10 mouse cellular contexts compared by ENCODE assay signal in the genomic region with DNA sequence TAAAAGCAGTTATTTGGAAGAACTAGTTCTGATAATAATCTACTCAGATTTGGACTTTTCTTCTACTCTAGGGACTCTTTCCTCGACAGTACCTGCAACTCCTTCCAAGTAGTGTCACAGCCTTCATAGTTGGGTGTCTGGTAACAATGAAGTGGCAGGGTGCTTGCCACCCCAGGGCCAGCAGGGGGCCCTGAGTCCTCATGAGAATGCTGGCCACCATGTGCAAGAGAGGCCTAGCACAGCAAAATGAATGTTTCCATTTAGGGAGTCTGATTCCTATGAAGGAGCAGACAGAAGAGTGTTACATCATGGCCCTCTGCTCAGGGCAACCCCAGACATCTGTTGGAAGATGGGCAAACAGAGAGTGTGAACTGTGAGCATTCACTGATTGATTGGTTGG. TPM values are rescaled to one million over a fixed set of nuclear protein-coding genes. Genes with fewer than 3 reads are reported as not detected.
A peak's percentile ranks its signal among the peaks of the same experiment; 100 is the strongest.
DNase-seq lines count a peak whose midpoint lies in the region; ATAC-seq and TF ChIP-seq lines count a peak whose summit lies in the region.
"Had no signal": no experiment of that assay in that cellular context is flagged by ENCODE, and none has a peak within 500 bp of the region (broad histone marks: within the 10 kb centered on the region; RNA-seq: fewer than 3 reads in every experiment).

No protein-coding gene starts in this region.

- no peak for TF ChIP-seq POLR2A in thymus, adult 2 months (IDR thresholded peaks at IDR 0.05; ENCODE audit: control insufficient read depth, extremely low read depth, insufficient read depth, low read length, poor library complexity)

- DNase-seq in hindbrain, embryonic 11.5 days (ENCODE audit: low spot score) = peak; percentile 37
- DNase-seq in 3T3-L1 (ENCODE audit: low read depth, low spot score) (peak; percentile 67), Patski (ENCODE audit: low read depth, low spot score) (no peak)
- DNase-seq in forebrain, postnatal 0 days = peak; percentile 29
- no peak for DNase-seq in thymus, adult 2 months
- DNase-seq in layer of hippocampus, adult 9-11 months = no peak
- DNase-seq in heart, adult 18-20 months = no peak
- DNase-seq: liver, embryonic 13.5 days had no signal

- no peaks in the 10 kb centered on the region for H3K4me1 ChIP-seq in hindbrain, embryonic 11.5 days (replicated peaks; ENCODE audit: control insufficient read depth, insufficient read depth, low read length)
- H3K4me1 ChIP-seq in hindbrain, embryonic 13.5 days (replicated peaks) = no peaks in the 10 kb centered on the region
- H3K4me1 ChIP-seq in forebrain, postnatal 0 days (ENCODE audit: insufficient read depth) = no peaks in the 10 kb centered on the region
- no peaks in the 10 kb centered on the region for H3K4me1 ChIP-seq in thymus, adult 2 months (replicated peaks; ENCODE audit: control insufficient read depth, insufficient read depth, low read length)
- H3K4me1 ChIP-seq: liver, embryonic 13.5 days had no signal

- CTCF ChIA-PET in Patski (lab: Charles Lee) = interaction anchor here (1.3 kb wide), 1 partner anchor 215 kb away, joined by 10 read pairs; no protein-coding TSS in a partner anchor

- POLR2A ChIA-PET in Patski (lab: Charles Lee) = no interaction called here

- ATAC-seq in hindbrain, embryonic 11.5 days (ENCODE audit: low FRiP score) = no peak
- no peak for ATAC-seq in hindbrain, embryonic 13.5 days (ENCODE audit: low FRiP score)
- ATAC-seq in Patski = peak; percentile 95
- ATAC-seq in forebrain, postnatal 0 days = peak; percentile 73

- in situ Hi-C loops in Patski (cut with MboI; ENCODE audit: low pct_unique_long_range_greater_than_20kb) = loop anchor here (5.0 kb wide), 2 partner anchors 139 to 214 kb away; no protein-coding TSS in a partner anchor

- H3K4me3 ChIP-seq in hindbrain, embryonic 11.5 days (ENCODE audit: low read depth, low read length) = no peak overlapping the region
- H3K4me3 ChIP-seq in hindbrain, embryonic 13.5 days = no peak overlapping the region
- H3K4me3 ChIP-seq in forebrain, postnatal 0 days (ENCODE audit: low read depth, low read length) = no peak overlapping the region
- no peak overlapping the region for H3K4me3 ChIP-seq in thymus, adult 2 months (ENCODE audit: control insufficient read depth, insufficient read depth, low read length)
- H3K4me3 ChIP-seq: liver, embryonic 13.5 days had no signal

- WGBS in hindbrain, embryonic 11.5 days = 67% methylated on average over 1 of the region's 1 CpGs
- 74% methylated on average over 1 of the region's 1 CpGs for WGBS in hindbrain, embryonic 13.5 days
- 68% methylated on average over 1 of the region's 1 CpGs for WGBS in forebrain, postnatal 0 days
- 15% methylated on average over 1 of the region's 1 CpGs for WGBS in thymus, adult 2 months

- no peaks in the 10 kb centered on the region for H3K36me3 ChIP-seq in hindbrain, embryonic 11.5 days (ENCODE audit: control insufficient read depth, insufficient read depth, low read length)
- H3K36me3 ChIP-seq in hindbrain, embryonic 13.5 days = no peaks in the 10 kb centered on the region
- H3K36me3 ChIP-seq in forebrain, postnatal 0 days (ENCODE audit: insufficient read depth) = no peaks in the 10 kb centered on the region
- H3K36me3 ChIP-seq in thymus, adult 2 months (ENCODE audit: control insufficient read depth, insufficient read depth, low read length) = no peaks in the 10 kb centered on the region
- H3K36me3 ChIP-seq: liver, embryonic 13.5 days had no signal

- TF ChIP-seq CTCF in Patski (IDR thresholded peaks at IDR 0.05) = peak; percentile 98
- TF ChIP-seq CTCF in forebrain, postnatal 0 days (IDR thresholded peaks at IDR 0.05; ENCODE audit: low read depth) = peak; percentile 58
- no peak for TF ChIP-seq CTCF in thymus, adult 2 months (IDR thresholded peaks at IDR 0.05; ENCODE audit: borderline replicate concordance, control insufficient read depth, extremely low read depth, insufficient read depth, low read length, poor library complexity)

- H3K27me3 ChIP-seq in hindbrain, embryonic 11.5 days (ENCODE audit: control insufficient read depth, insufficient read depth, low read length) = no peaks in the 10 kb centered on the region
- no peaks in the 10 kb centered on the region for H3K27me3 ChIP-seq in hindbrain, embryonic 13.5 days
- H3K27me3 ChIP-seq in Patski = no peaks in the 10 kb centered on the region
- no peaks in the 10 kb centered on the region for H3K27me3 ChIP-seq in forebrain, postnatal 0 days (ENCODE audit: insufficient read depth, low read length)
- H3K27me3 ChIP-seq in thymus, adult 2 months (ENCODE audit: control insufficient read depth, insufficient read depth, low read length) = no peaks in the 10 kb centered on the region
- H3K27me3 ChIP-seq: liver, embryonic 13.5 days had no signal

- no peak overlapping the region for H3K9ac ChIP-seq in hindbrain, embryonic 11.5 days (ENCODE audit: low read depth, low read length)
- no peak overlapping the region for H3K9ac ChIP-seq in hindbrain, embryonic 13.5 days
- no peak overlapping the region for H3K9ac ChIP-seq in forebrain, postnatal 0 days
- H3K9ac ChIP-seq: liver, embryonic 13.5 days had no signal

- no peaks in the 10 kb centered on the region for H3K9me3 ChIP-seq in hindbrain, embryonic 11.5 days (ENCODE audit: control insufficient read depth, low read length)
- no peaks in the 10 kb centered on the region for H3K9me3 ChIP-seq in hindbrain, embryonic 13.5 days
- H3K9me3 ChIP-seq in forebrain, postnatal 0 days (ENCODE audit: low read length) = no peaks in the 10 kb centered on the region
- H3K9me3 ChIP-seq: liver, embryonic 13.5 days had no signal

- no peak overlapping the region for H3K4me2 ChIP-seq in hindbrain, embryonic 11.5 days (replicated peaks; ENCODE audit: low read depth, low read length)
- H3K4me2 ChIP-seq in hindbrain, embryonic 13.5 days = no peak overlapping the region
- no peak overlapping the region for H3K4me2 ChIP-seq in forebrain, postnatal 0 days (ENCODE audit: low read depth)
- H3K4me2 ChIP-seq: liver, embryonic 13.5 days had no signal

- H3K27ac ChIP-seq in hindbrain, embryonic 11.5 days (ENCODE audit: low read depth, low read length) = no peak overlapping the region
- no peak overlapping the region for H3K27ac ChIP-seq in hindbrain, embryonic 13.5 days
- H3K27ac ChIP-seq in forebrain, postnatal 0 days (ENCODE audit: low read depth, low read length) = no peak overlapping the region
- H3K27ac ChIP-seq in thymus, adult 2 months (ENCODE audit: control insufficient read depth, insufficient read depth, low read length) = no peak overlapping the region
- H3K27ac ChIP-seq: liver, embryonic 13.5 days had no signal

RNA-seq across cellular contexts. Expression of a gene that starts 21.3 kb away (rescaled TPM):
- not detected in 2 replicates for polyA plus RNA-seq in hindbrain, embryonic 11.5 days (2014; fragmentation: Nextera tagmentation; extraction: Ambion mirVana)
- not detected in 2 replicates for polyA plus RNA-seq in hindbrain, embryonic 13.5 days (2015; fragmentation: Nextera tagmentation; extraction: Ambion mirVana)
- not detected for polyA plus RNA-seq in Patski (2021)
- total RNA-seq in forebrain, postnatal 0 days (2014; rRNA removed) = 0.05 and 0.23 TPM in 2 replicates
- polyA plus RNA-seq in forebrain, postnatal 0 days (2015; fragmentation: Nextera tagmentation; extraction: Ambion mirVana) = 0.10 and 0.15 TPM in 2 replicates
- polyA plus RNA-seq in thymus, adult 2 months (2012; rRNA removed) = not detected in 2 replicates
- under 1 TPM; 0.23 to 0.40 TPM for total RNA-seq in heart, adult 18-20 months (2021)
- polyA plus RNA-seq: liver, embryonic 13.5 days had no signal

RNA-seq across cellular contexts. Expression of a gene that starts 41.7 kb away (rescaled TPM):
- 1.9 and 2.3 TPM in 2 replicates for polyA plus RNA-seq in hindbrain, embryonic 11.5 days (2014; fragmentation: Nextera tagmentation; extraction: Ambion mirVana)
- 3.2 and 4.7 TPM in 2 replicates for polyA plus RNA-seq in hindbrain, embryonic 13.5 days (2015; fragmentation: Nextera tagmentation; extraction: Ambion mirVana)
- not detected for polyA plus RNA-seq in Patski (2021)
- total RNA-seq in forebrain, postnatal 0 days (2014; rRNA removed) = 2.0 and 2.3 TPM in 2 replicates
- 0.97 and 2.6 TPM in 2 replicates for polyA plus RNA-seq in forebrain, postnatal 0 days (2015; fragmentation: Nextera tagmentation; extraction: Ambion mirVana)
- 0.39 TPM in 1 of 2 replicates, not detected in the other for polyA plus RNA-seq in thymus, adult 2 months (2012; rRNA removed)
- total RNA-seq in heart, adult 18-20 months (2021) = not detected
- total RNA-seq: heart, postnatal 14 days had no signal
- polyA plus RNA-seq: liver, embryonic 13.5 days had no signal

Comparison
In these comparisons a context has a peak if more than half of its experiments do, and no peak if none do; other contexts are left out.
1. ATAC-seq: peak in Patski (single experiment) and forebrain, postnatal 0 days (single experiment); none in hindbrain, embryonic 11.5 days (single experiment) and hindbrain, embryonic 13.5 days (single experiment).
2. DNase-seq: peak in hindbrain, embryonic 11.5 days (single experiment), 3T3-L1 (single experiment) and forebrain, postnatal 0 days (single experiment); none in Patski (single experiment), thymus, adult 2 months (single experiment), layer of hippocampus, adult 9-11 months (single experiment) and heart, adult 18-20 months (0 of 2).